Mouse (Mus musculus): ENCODE measurements around the gene Desi2.

GRCm38 (mm10) chr1:178254598-178254997, 67.4 kb downstream of the Desi2 start:
- no peak for TF ChIP-seq EP300 (IDR thresholded peaks at IDR 0.05; ENCODE audit: low read depth)
- TF ChIP-seq CTCF (IDR thresholded peaks at IDR 0.05; ENCODE audit: low read depth) = no peak

Measured in liver, embryonic 14.5 days (tissue).